Mouse (Mus musculus) heart, postnatal 10 days (tissue): Measurements from ENCODE around the gene Rapgef3. TPM values are rescaled to one million over a fixed set of nuclear protein-coding genes. Genes with fewer than 3 reads are reported as not detected.
A peak's percentile ranks its signal among the peaks of the same experiment; 100 is the strongest.

ENCODE experiments used
- DNase-seq, 2 experiments: peaks; one replicate each; pipeline ENCODE4 v3.0.0; 2021
- intact Hi-C: fragments of 180-260 bp; cut with DNase I; formaldehyde crosslinking; loops from one replicate; pipeline ENCODE4 v1.15.1; 2025
- total RNA-seq, 2 experiments: library from RNA; stranded (reverse); gene quantifications; 2 replicates each; pipeline ENCODE4 v1.2.3; 2021

Gene Rapgef3
- total RNA-seq, 2 experiments from 2014 or later, result 29.2 to 30.7 TPM

DNA sequence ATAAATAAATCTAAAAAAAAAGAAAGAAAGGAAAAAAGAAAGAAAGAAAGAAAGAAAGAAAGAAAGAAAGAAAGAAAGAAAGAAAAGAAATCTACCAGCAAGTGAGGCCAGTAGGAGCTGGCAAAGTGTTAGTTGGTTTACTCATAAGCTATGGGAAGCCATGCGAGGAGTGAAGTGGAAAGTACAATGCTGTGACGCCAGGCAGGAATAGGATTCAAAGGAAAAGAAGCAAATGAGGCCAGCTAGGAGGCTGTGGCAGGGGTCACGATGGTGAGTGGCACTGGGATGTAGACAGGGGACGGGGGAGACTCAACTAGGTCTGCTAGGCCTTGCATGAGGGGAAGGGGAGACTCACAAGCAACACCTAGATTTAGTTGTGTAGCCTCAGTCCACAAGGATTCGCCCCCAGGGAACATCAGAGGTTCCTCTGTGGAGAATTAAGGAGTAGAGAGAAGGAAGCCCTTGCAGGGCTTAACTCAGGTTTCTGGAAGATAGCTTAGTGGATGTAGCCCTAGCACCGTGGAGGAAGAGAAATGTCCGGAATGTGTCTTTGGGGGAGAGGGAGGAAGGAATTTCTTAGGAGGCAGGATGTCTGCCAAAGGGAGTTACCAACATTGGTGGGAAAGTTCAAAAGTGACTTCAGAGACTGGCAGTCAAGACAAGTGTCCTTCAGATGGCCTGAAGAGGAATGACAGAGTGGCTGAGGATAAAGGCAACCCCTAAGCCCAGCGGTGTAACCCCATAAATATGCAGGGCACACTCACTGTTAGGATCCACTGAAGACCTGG is 10.7 kb upstream of the Rapgef3 start, which contains the start of gene Slc48a1:
Gene Slc48a1 (plus strand): TSS at position 210 of the 788 bp plus-strand sequence.
- intact Hi-C loops, result loop anchor here (1.0 kb wide), 1 partner anchor 60 kb away; no protein-coding TSS in a partner anchor
- no peak for DNase-seq

DNA sequence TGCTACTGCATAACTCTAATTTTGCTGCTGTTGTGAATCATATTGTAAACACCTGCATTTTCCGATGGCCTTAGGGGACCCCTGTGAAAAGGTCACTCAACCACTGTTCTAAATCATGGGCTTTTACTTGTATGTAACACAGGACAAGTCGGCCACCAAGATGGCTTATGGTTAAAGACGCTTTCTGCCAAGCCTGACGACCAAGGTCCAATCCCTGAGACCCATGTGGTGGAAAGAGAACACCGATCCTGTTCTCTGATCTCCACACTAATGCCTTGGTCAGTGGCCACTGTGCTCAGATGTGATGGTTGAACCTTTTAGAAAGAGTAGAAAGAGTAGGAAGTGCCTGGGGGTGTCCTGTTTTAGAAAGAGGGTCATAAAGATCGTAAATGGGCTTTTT is 9.1 kb upstream of the Rapgef3 start:
- intact Hi-C loops, result loop anchor here (2.0 kb wide), 1 partner anchor 110 kb away; no protein-coding TSS in a partner anchor
- DNase-seq, result no peak

DNA sequence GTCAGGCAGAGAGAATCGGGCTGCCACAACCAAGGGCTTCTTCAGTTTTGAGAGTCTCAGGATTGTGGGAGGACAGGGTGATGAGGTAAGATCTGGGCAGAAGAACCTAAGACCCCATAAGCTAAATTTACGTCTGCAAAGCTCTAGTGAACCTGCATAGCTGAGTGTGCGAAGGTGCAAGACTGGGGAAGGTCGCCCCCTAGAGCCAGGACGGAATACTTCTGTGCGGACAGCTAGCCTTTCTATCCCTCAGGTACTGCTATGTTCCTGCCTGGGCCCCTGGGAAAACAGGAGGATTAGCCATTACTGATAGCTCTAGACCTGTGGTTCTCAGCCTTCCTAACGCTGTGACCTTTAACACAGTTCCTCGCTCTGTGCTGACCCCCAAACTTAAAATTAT is 8.7 kb upstream of the Rapgef3 start:
- peak; percentile 86 to 91 for DNase-seq
- intact Hi-C loops, result loop anchor here (2.0 kb wide), 1 partner anchor 110 kb away; no protein-coding TSS in a partner anchor

DNA sequence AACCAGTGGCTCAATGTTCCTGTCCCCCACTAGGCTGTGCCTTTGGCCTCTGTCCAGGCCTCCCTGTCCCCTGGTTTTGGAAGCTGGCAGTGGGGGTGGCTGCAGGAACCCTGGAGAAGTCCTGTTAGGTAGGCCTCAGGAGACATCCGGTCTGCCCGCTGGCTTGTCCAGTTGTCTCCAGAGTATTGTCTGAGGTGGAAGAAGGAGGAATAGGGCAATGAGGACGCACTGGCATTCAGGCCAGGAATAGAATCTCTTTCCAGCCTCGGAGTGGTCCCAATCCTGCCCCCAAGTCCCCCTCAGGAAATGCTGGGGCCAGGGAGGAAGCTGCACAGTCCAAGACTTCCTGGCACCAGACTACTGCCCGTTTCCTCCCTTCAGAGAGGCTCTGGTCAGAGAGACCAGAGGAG is 6.2 kb upstream of the Rapgef3 start:
- DNase-seq, result peak in 1 of 2 experiments; percentile 46

DNA sequence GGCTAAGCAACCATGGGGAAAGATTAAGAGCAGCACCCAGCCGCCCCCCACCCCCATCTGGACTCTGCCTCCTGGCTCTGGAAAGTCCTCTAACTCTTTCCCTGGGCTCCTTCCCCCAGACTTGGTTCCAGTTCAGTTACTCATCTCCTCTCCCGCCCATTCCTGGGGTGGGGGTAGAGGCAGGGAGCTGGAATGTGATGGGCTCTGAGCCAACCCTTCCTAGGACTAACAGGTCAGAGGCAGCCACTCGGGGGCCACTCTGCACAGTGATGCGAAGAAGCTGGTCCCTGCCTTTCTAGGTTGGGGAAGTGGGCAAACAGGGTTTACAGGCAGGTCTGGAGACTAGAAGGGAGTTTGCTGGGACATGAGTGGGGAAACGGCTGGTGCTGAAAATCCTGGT is 5.3 kb upstream of the Rapgef3 start:
- intact Hi-C loops, result no loop called here

More for the DNA sequence above, 6.2 kb upstream of the Rapgef3 start:
- intact Hi-C loops, result no loop called here

DNA sequence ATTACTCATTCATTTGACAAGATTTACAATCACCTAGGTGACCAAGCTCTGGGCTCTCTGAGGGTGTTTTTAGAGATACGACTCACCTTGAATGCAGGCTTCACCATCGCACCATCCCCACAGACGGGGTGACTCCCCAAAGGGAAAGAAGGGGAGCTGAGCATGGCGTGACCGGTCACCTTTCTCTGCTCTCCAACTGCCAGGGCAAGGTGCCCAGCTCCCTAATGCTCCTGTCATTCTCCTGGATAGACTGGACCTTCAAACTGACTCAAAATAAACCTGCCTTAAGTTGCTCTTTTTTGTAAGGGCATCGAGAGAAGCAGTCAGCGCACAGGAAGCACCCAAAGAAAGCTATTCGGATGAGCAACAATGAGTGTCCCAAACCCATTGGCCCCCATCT is 2.5 kb upstream of the Rapgef3 start:
- intact Hi-C loops, result no loop called here
- DNase-seq, result no peak

More for the DNA sequence above, 5.3 kb upstream of the Rapgef3 start:
- peak; percentile 80 to 86 for DNase-seq

DNA sequence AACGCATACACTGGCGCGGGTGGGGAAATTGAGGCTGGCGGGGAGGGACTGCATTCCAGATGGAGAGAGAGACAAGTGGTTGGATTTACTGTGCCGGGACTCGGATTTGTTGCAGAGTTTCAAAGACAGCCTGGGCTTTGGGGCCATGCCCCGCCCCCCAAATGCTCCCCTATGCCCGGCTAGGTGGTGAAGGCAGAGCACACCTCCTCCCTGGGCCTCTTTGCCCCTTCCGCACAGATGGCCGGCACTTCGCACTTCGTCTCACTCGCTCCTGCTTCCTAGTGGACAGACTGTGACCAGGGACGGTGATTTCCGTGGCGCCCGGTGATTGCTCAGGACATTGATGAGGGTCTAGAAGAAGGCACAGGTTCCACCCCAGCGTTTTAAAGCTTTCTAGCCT is 420 bp upstream of the Rapgef3 start:
- intact Hi-C loops, result no loop called here
- peak in 1 of 2 experiments; percentile 58 for DNase-seq

DNA sequence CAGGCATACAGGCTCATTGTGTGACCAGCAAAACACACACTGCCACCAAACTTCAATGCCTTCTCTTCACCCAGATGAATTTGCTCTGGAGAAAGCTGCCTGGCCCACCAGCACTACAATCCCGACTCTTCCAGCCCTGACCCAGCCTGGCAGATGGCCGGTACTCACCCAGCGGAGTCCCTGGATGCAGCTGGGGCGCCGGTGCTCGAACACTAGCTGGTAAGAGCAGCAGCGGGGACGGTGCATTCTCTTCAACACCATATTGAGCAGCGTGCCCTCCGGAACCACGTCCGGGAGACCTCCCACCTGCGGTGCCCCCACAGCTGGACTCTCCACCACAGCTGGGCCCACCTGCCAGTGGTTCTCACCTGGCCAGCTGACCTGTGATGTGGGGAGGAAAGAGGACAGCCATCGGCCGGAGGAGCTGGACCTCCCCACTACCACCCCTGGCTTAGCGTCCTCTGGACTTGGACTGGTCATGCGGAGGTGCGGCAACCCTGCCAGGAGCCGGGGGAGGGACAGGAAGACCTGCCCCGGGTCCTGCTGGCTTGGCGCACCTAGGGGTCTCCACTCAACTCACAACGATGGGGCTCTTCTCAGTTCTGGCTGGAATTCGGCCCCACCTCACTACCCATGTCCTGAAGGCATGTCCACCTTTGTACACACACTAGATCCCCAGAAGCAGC is 1.0 kb downstream of the Rapgef3 start:
- intact Hi-C loops, result loop anchor here (2.0 kb wide), 1 partner anchor 46 kb away; no protein-coding TSS in a partner anchor
- DNase-seq, result no peak

DNA sequence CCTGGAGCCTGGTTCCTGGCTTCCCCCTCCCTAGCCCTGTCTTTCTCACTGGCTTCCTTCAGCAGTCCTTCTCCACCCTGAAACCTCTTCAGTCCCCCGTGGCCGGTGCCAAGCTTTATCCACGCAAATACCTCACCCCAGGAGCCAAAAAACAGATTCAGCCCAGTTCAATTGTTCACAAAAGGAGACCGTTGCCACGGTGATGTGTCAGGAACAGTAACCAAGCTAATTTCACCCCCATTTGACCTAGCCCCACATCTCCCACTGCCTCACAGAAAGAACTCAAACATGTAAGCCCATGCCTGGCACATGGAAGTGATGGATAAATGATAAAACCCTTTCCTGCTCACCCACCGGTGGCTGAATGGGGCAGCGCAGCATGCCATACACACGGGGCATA is 1.6 kb downstream of the Rapgef3 start:
- intact Hi-C loops, result loop anchor here (2.0 kb wide), 1 partner anchor 45 kb away; no protein-coding TSS in a partner anchor
- no peak for DNase-seq

DNA sequence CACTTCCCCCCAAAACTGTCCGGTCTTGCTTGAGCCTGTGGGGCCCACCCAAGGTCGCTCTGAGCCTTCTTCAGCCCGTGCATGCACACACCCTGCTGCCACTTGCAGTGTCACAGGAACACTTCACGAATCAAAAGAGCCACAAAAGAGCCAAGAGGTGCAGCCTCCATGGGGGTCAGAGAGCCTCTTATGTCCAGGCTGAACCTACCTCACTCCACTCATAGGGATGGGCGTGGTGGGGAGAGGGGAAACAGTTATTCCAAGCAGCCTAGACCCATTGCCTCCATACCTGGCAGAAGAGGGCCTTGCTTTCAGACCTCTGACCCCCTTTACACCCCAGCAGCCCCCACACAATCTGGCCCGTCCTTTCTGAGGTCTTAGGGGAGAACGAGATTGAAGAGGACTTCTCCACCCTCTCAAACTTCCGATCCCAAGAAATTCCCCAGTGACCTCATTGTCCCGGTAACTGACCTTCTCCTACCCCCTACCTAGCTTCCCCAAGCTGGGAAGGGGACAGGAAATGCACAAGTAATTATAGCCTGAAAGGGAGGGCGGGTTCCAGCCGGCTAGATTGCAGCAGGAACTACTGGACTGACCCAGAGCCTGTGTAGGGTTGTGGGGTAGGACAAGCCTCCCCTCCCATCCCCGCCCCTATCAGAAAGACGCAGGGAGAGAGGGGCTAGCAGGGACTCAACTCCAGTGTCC is 2.5 kb downstream of the Rapgef3 start:
- intact Hi-C loops, result no loop called here
- no peak for DNase-seq

DNA sequence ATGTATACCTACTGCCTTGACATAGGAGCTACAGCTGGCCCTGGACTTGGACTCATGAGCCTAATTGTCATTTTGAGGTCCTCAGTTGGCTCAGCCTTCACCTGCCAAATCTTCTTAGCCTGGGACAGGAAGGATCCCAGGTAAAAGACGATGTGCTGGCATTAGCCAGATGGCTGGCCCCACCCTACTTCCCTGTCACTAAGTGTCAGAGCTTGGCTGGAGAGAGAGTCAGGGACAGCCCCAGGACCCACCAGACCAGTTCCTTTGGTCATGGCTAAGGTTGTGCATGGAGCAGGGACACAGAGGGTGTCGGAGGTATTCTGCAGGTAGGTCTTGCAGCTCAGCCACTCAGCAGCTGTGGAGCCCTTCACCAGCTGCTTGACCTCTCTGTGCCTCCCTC is 3.2 kb downstream of the Rapgef3 start:
- intact Hi-C loops, result no loop called here
- DNase-seq, result no peak

DNA sequence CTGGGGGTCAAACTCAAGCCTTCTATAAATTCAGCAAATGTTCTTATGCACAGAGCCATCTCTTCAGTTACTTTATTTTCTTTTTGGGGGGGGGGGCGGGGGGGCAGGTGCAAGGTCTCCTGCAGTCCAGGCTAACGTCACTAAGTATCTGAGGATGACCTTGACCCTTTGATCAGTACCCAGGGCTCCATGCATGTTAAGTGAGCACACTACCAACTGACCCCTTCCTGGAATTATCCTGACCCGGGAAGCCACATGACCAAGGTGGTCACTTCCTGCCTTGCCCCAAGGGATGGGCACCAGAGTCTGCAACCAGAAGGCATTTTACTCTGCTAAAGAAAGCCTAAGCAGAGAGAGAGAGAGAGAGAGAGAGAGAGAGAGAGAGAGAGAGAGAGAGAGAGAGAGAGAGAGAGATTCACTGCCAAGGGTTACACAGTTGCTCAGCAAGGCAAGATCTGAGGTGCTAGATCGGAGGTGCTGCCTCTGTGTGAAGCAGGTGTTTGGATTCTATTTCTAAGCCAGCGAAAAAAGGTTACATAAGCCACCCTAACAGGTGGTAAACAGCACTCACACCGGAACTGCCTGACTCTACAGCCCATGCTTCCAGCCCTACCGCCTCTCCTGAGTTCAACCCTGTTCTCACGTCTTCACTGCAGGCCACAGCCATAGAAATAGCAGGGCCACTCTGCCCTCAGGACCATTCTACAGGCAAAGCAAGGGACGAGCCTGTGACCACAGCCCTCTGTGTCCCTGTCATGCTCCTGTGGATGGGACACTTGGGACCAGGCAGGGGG is 4.3 kb downstream of the Rapgef3 start:
- intact Hi-C loops, result loop anchor here (2.0 kb wide), 1 partner anchor 15 kb away; no protein-coding TSS in a partner anchor
- DNase-seq, result no peak

DNA sequence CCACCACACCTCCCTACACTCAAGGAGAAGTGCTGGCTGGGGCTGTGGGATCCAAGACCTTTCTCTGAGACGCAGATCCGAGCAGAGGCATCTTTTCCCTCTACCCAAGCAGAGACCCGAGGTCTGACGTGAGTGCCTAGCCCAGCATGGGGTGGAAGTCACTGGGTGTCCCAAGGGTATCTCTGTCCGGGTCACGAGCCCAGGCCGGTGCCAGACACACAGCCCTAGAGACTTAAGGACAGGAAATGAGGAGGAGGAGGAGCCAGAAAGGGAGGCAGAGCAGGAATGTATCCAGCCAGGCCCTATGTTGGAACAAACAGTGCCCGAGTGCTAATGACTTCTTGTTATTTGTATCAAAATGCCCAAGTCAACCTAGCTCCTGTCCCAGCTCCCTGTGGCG is 5.0 kb downstream of the Rapgef3 start:
- intact Hi-C loops, result loop anchor here (2.0 kb wide), 1 partner anchor 14 kb away; no protein-coding TSS in a partner anchor
- DNase-seq, result peak in 1 of 2 experiments; percentile 62

DNA sequence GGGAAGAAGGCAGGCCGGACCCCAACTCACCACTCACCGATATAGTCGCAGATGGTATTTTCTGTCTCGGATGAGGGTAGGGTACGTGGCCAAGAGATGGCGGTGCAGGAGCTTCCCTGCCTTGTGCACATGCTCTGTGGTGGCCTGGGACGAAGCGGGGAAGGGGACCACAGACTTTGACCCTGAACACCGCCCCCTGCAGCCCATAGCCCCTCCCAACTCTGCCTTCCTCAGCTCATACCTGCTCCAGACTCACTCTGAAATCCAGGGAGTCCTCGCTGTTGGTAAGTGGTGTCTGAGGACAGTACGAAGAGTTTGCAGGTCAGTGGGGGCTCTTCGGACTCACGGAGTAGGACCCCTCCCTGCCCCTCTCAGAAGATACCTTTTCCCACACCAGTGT is 6.3 kb downstream of the Rapgef3 start:
- no peak for DNase-seq
- intact Hi-C loops, result no loop called here

DNA sequence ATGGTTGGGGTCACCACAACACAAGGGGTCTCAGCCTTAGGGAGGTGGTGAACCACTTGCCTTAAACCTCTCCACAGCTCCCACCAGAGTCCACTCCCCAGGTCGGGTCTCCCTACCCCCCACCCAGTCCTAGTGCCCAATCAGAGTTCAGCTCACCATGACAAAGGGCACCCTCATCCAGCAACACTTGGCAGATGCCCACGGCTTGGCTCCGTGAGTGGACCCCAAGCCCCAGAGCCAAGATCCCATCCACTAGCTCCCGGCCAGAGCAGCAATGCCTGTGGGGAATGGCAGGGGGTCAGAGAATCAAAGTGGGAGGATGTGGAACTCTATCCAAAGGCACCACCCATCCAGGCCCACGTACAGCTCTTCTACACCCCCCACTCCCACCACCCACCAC is 6.8 kb downstream of the Rapgef3 start:
- no peak for DNase-seq
- intact Hi-C loops, result no loop called here

DNA sequence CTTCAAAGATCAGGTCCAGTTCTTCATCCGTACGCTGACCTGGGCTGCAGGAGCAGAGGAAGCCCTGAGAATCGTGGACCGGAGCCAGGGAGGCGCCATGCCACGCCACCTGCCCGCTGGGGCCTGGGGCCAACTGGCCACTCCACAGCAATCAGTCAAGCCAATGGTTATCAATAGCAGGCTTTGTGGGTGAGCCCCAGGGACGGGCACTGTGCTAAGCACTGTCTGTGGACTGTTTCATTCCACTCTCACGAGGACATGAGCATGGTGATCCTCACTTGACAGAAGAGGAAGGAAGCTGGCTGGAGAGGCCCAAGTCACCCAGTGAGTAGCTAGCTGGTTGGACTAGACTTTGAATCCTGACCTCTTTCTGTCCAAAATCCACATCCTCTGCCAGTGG is 7.8 kb downstream of the Rapgef3 start:
- DNase-seq, result no peak
- intact Hi-C loops, result no loop called here

DNA sequence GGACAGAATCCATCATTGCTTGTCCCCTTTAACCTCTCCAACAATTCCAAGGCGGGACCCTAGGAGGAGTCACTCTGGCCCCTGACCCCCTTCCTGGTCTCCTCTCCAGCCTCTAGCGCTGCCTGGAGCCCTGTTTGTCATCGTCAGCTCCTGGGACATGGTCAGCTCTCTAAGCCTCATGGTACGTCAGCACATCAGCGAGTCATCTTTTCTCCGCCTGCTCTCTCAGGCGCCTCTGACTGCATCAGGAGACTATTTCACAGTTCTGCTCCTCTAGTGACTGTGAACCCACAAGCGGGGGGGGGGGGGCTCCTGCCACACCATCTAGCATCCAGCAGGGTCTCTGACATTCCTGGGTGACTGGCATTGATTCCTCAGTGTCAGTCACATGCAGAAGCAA is 12.4 kb downstream of the Rapgef3 start:
- intact Hi-C loops, result no loop called here
- no peak for DNase-seq

DNA sequence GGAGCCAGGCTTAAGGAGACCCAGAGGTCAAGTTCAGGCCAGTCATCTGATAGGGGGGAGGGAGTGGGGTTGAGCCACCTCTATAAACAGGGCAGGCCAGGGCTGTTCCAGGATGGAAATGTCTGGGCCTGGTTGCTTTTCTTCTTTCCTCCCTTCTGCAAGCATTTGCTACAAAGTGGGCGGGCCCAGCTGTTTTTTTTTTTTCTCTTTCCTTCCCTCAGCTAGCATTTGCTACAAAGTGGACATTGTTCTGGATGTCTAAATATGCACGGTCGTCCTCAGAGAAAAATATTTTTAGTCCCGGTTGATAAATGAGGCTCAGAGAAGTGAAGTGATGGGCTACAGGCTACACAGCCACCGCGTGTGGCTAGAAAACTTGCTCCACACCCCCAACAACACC is 13.3 kb downstream of the Rapgef3 start:
- DNase-seq, result no peak
- intact Hi-C loops, result no loop called here

DNA sequence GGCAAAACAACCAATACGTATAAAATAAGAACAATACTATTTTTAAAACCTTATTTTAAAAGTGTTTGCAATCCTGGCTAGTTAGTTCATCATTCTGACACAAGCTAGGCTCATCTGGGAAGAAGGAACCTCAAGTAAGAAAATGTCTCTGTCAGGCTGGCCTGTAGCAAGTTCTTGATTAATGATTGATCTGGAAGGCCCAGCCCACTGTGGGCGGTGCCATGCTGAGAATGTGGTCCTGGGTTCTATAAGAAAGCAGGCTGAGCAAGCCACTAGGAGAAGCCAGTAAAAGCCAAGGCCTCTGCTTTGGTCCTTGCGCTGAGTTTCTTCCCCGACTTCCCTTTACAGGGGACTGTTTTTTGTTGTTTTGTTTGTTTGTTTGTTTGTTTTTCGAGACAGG is 15.3 kb downstream of the Rapgef3 start:
- intact Hi-C loops, result no loop called here
- no peak for DNase-seq

DNA sequence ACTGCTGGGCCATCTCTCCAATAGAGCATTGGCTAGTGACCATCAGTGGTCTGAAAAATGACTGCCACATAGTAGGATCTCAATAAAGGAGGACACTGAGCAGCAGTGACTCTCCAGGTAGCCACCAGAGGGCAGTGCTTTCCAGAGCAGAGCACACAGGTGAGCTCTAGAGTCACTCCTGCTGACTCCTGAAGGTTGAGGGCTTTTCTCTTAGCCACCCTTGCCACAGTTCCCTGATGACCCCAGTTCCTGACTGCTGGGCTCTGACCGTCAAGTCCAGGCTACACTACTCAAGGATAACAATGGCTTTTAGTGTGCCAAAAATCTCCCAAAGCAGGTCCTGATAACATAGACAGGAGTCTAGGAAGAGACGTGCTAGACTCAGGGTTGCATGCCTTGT is 16.1 kb downstream of the Rapgef3 start:
- intact Hi-C loops, result no loop called here
- no peak for DNase-seq
